Mouse (Mus musculus) spleen, embryonic (tissue): ENCODE measurements around the gene Olfr479.
"Not testable (repeated sequence)": the region's sequence is repeated elsewhere in the genome, so short reads cannot be mapped to it uniquely, and the experiment has no call there.

ENCODE experiments used
- CTCF ChIA-PET: fragments of 350-600 bp; sonication (Branson Sonifier 250); formaldehyde crosslinking; loops from one replicate; lab custom pipeline; 2022; lab: Charles Lee

The Olfr479 gene

GRCm38 (mm10) chr7:108050393-108050792 is at the start of gene Olfr479:
Gene Olfr479 (plus strand): TSS chr7:108050693.
- CTCF ChIA-PET, result no interaction called here

- CTCF ChIA-PET, result not testable (repeated sequence)
Measured at GRCm38 (mm10) chr7:108014256-108014655, 36.2 kb upstream of the Olfr479 start.

GRCm38 (mm10) chr7:108033889-108034288 is 16.6 kb upstream of the Olfr479 start, which contains the start of gene Olfr478:
Gene Olfr478 (minus strand): TSS chr7:108033989.
- CTCF ChIA-PET, result no interaction called here

GRCm38 (mm10) chr7:108067246-108067645 is 16.8 kb downstream of the Olfr479 start, which contains the start of gene Olfr480:
Gene Olfr480 (minus strand): TSS chr7:108067346.
- CTCF ChIA-PET, result no interaction called here

GRCm38 (mm10) chr7:108079555-108079954 is 29.1 kb downstream of the Olfr479 start, which contains the start of gene Olfr481:
Gene Olfr481 (plus strand): TSS chr7:108079855.
- CTCF ChIA-PET, result no interaction called here

GRCm38 (mm10) chr7:108097486-108097885 is 47.0 kb downstream of the Olfr479 start, which contains the start of gene Olfr482:
Gene Olfr482 (minus strand): TSS chr7:108097586.
- CTCF ChIA-PET, result no interaction called here

- CTCF ChIA-PET, result no interaction called here
Measured at GRCm38 (mm10) chr7:108100549-108100948, 50.1 kb downstream of the Olfr479 start, which contains the start of gene Olfr483. Gene Olfr483 (plus strand): TSS chr7:108100849.
